Mouse (Mus musculus) small intestine, adult 2 months (tissue): ENCODE data around the gene Evpl. TPM values are rescaled to one million over a fixed set of nuclear protein-coding genes. Genes with fewer than 3 reads are reported as not detected.
A peak's percentile ranks its signal among the peaks of the same experiment; 100 is the strongest.

Experiments used
- H3K27ac ChIP-seq: fragments of 200-500 bp; 2 replicates; pipeline ENCODE4 v1.5.1; 2012; ENCODE audit warnings: low read depth, low read length, control low read depth, inconsistent platforms; ENCODE audit not compliant: insufficient read depth
- H3K27me3 ChIP-seq: fragments of 200-500 bp; 2 replicates; pipeline ENCODE4 v1.6.1; 2012; ENCODE audit warnings: mild to moderate bottlenecking, moderate library complexity, low read length, inconsistent platforms; ENCODE audit not compliant: control insufficient read depth, insufficient read depth
- H3K36me3 ChIP-seq: fragments of 200-500 bp; 2 replicates; pipeline ENCODE4 v1.6.1; 2012; ENCODE audit warnings: mild to moderate bottlenecking, low read length, control low read depth, inconsistent platforms; ENCODE audit not compliant: control insufficient read depth, insufficient read depth
- H3K4me1 ChIP-seq: fragments of 200-500 bp; 2 replicates; pipeline ENCODE4 v1.6.1; 2012; ENCODE audit warnings: low read length, inconsistent platforms, mixed read lengths; ENCODE audit not compliant: control insufficient read depth, insufficient read depth, insufficient read length
- H3K4me3 ChIP-seq: fragments of 200-500 bp; 2 replicates; pipeline ENCODE4 v1.5.1; 2012; ENCODE audit warnings: low read depth, mild to moderate bottlenecking, control low read depth, inconsistent platforms, low read length, moderate library complexity
- CTCF ChIP-seq: fragments of 200-500 bp; IDR thresholded peaks from 2 replicates; pipeline ENCODE4 v1.5.1; 2012; ENCODE audit warnings: low read depth, mild to moderate bottlenecking, control low read depth, inconsistent platforms, low read length, moderate library complexity, mixed read lengths; ENCODE audit not compliant: insufficient replicate concordance, insufficient read length; ENCODE audit errors: extremely low read depth
- POLR2A ChIP-seq: fragments of 200-500 bp; IDR thresholded peaks from 2 replicates; pipeline ENCODE4 v1.6.1; 2012; ENCODE audit warnings: low read depth, mild to moderate bottlenecking, control low read depth, inconsistent platforms, low read length, moderate library complexity
- WGBS: fragments of 180-500 bp; shearing (Covaris S2); methylation state at CpG from one replicate; pipeline ENCODE4 v1.1.7; 2018; 5-methylcytosine and 5-hydroxymethylcytosine counted together
- polyA plus RNA-seq: library from polyadenylated mRNA; depleted of rRNA; stranded (reverse); fragments of >200 nt; gene quantifications from 2 replicates; pipeline ENCODE4 v1.2.3, GENCODE M21; 2012

The Evpl gene
- polyA plus RNA-seq, 1 experiment, result 12.1 TPM

DNA sequence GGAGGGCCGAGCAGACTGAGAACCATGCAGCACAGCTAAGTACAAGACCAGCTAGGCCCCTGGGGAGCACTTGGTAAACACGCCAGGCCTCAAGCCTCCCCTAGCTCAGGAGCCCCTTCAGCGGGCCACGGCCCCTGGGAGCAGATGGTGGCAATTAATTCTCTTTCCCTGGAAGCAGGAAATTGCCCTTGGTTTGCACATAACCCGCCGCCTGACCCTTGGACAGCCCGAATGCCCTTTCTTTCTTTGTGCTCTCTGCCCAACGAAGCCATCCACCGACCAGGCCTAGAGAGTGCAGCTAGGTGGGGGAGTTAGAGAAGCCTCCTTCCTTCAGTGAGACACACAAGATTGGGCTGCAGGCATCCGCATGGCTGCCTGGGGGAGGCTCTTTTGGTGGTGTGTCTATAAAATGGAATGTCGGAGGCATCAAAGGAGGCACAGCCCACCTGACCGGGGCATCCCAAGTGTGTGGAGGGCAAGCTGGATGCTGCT, 3.9 kb upstream of the Evpl start:
- WGBS, result 38% methylated on average over 12 of the region's 12 CpGs
- peaks cover 42% of the 10 kb centered on the region for H3K4me1 ChIP-seq
- H3K27me3 ChIP-seq, result no peaks in the 10 kb centered on the region
- peak overlapping the region; percentile 93 for H3K27ac ChIP-seq
- TF ChIP-seq POLR2A (no peak), CTCF (no peak)
- peak overlapping the region; percentile 11; the same call in 1 of the 2 replicates for H3K4me3 ChIP-seq
- H3K36me3 ChIP-seq, result peaks cover 27% of the 10 kb centered on the region

DNA sequence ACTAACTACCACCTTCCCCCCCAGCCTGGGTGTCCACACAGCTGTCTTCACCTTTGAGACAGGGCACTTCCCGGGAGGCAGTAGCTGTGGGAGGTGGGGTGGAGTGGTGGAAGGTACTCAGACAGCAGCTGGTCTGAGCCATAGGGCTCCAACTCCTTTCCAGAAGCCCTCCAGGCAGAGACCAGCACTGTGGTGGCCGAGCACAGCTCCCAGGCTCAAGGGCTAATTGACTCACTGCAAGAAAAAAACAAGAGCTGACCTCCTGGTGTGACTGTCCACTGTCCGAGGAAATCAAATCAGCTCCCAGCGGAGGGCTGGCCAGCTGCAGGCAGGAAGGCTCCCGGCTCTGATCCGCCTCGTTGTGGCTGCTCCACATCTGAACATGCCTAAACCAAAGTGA, 1.9 kb upstream of the Evpl start:
- Histone ChIP-seq H3K27me3 (no peaks in the 10 kb centered on the region), H3K27ac (no peak overlapping the region), H3K36me3 (peaks cover 9% of the 10 kb centered on the region), H3K4me1 (peaks cover 31% of the 10 kb centered on the region), H3K4me3 (no peak overlapping the region)
- 78% methylated on average over 7 of the region's 7 CpGs for WGBS
- no peak for TF ChIP-seq POLR2A
- no peak for TF ChIP-seq CTCF

DNA sequence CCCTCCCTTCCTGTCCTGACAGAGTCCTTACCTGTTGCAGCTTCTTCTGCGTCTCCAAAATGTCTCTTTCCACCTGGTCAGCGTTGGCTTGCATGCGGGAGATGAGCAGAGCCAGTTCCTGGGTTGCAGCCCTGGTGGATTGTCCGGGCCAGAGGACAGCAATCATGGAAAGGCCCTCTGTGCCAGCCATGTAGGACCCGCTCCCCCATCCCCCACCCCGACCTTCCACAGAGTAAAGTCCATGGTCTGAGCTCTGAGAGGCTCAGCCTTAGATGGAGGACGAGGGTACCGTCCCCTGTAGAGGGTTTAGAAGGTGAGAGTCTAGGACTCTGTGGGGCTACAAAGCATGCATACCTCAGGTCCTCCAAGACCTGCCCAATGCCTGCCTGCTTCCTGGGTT, 3.0 kb downstream of the Evpl start:
- Histone ChIP-seq H3K4me3 (no peak overlapping the region), H3K4me1 (peaks cover 16% of the 10 kb centered on the region), H3K36me3 (peaks cover 7% of the 10 kb centered on the region), H3K27ac (no peak overlapping the region), H3K27me3 (no peaks in the 10 kb centered on the region)
- 88% methylated on average over 8 of the region's 8 CpGs for WGBS
- no peak for TF ChIP-seq CTCF
- no peak for TF ChIP-seq POLR2A

DNA sequence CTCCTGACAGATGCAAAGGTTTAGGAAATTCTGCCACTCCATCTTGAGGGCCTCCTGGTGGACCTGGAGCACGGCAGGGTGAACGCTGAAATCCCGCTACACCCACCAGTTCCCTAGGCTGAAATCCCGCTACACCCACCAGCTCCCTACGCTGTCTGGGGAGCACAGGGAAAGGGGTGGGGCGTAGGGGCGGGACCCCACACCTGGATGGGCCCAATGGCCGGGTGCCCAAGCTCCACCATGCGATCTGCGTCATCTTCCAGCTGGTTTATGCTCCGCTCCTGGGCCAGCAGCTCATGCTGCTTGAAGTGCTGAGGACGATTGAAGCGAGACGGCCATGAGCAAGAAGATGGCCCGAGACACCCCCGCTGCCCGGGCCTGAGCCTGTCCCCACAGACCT, 5.5 kb downstream of the Evpl start:
- Histone ChIP-seq H3K36me3 (peaks cover 11% of the 10 kb centered on the region), H3K27me3 (no peaks in the 10 kb centered on the region), H3K27ac (no peak overlapping the region), H3K4me3 (no peak overlapping the region), H3K4me1 (peaks cover 10% of the 10 kb centered on the region)
- WGBS, result 74% methylated on average over 17 of the region's 17 CpGs
- TF ChIP-seq CTCF (no peak), POLR2A (no peak)

DNA sequence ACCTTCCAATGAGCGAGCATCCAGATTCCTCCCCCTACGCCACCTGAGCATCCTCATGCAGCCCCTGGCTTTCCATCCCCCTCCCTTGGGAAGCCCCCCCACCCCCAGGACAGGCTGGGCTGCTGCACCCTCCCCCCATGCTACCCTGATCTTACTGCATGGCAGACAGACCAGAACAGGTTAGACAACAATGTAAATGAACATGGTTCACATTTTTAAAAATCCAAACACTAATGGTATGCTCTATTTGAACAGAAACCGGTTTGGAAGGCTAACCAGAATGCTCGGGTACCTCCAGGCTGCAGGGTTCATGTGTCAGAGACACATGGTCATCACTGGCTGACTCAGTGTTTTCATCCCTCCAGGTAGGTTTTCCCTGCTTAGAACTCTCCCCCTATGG, 9.2 kb downstream of the Evpl start:
- H3K27me3 ChIP-seq, result no peaks in the 10 kb centered on the region
- no peak overlapping the region for H3K4me3 ChIP-seq
- H3K27ac ChIP-seq, result no peak overlapping the region
- TF ChIP-seq POLR2A (no peak), CTCF (no peak)
- H3K4me1 ChIP-seq, result no peaks in the 10 kb centered on the region
- H3K36me3 ChIP-seq, result peaks cover 24% of the 10 kb centered on the region
- 73% methylated on average over 4 of the region's 4 CpGs for WGBS

DNA sequence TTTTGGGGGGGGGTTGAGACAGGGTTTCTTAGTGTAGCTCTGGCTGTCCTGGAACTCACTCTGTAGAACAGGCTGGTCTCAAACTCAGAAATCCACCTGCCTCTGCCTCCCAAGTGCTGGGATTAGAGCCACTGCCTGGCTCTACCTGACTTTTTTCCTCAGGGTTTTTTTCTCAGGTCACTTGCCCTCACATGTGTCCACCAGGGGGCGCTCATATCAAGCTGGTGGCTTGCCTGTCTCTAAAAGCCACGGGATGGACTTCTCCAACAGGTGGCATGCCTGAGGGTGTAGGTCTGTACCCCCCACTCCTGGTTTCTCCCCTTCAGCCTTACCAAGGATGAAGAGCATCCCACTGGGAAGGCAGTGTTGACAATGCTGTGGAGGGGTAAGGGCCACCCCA, 11.5 kb downstream of the Evpl start:
- no peaks in the 10 kb centered on the region for H3K27me3 ChIP-seq
- no peak overlapping the region for H3K27ac ChIP-seq
- TF ChIP-seq CTCF (peak; percentile 96; the same call in 1 of the 2 replicates), POLR2A (no peak)
- WGBS, result 2% methylated on average over 2 of the region's 2 CpGs
- H3K36me3 ChIP-seq, result peaks cover 37% of the 10 kb centered on the region
- no peak overlapping the region for H3K4me3 ChIP-seq
- no peaks in the 10 kb centered on the region for H3K4me1 ChIP-seq

DNA sequence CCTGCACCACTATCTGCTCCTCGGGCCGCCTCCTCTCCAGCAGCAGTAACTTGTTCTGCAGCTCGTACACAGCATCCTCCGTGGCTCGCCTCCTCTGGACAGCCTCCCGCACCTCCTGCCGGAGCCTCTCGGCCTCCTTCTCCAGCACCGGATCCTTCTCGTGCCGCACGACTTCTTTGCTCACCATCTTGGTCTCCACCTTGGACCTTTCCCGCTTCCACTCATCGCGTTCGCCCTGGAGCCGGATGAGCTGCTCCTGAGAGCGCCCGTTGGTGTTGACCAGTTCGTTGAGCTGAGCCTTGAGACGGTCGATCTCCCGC, 15.2 kb downstream of the Evpl start:
- Histone ChIP-seq H3K4me1 (peaks cover 21% of the 10 kb centered on the region), H3K27me3 (no peaks in the 10 kb centered on the region), H3K27ac (no peak overlapping the region), H3K36me3 (peaks cover 32% of the 10 kb centered on the region), H3K4me3 (peak overlapping the region; percentile 35)
- no peak for TF ChIP-seq CTCF
- no peak for TF ChIP-seq POLR2A
- 67% methylated on average over 23 of the region's 23 CpGs for WGBS
